Mouse (Mus musculus) lung, adult 2 months (tissue): ENCODE data around the gene Mfsd12. TPM values are rescaled to one million over a fixed set of nuclear protein-coding genes. Genes with fewer than 3 reads are reported as not detected.
A peak's percentile ranks its signal among the peaks of the same experiment; 100 is the strongest.

ENCODE experiments used
- DNase-seq: peaks from one replicate; pipeline ENCODE4 v3.0.0; 2022
- H3K4me1 ChIP-seq: fragments of 200-500 bp; 2 replicates; pipeline ENCODE4 v1.6.1; 2011; ENCODE audit warnings: low read length; ENCODE audit not compliant: control insufficient read depth, insufficient read depth
- H3K4me3 ChIP-seq: fragments of 200-500 bp; replicated peaks from 2 replicates; pipeline ENCODE3; 2011; ENCODE audit warnings: low read depth, mild to moderate bottlenecking, control low read depth, low read length; ENCODE audit errors: extremely low read depth
- CTCF ChIP-seq: fragments of 200-500 bp; IDR thresholded peaks from 2 replicates; pipeline ENCODE4 v1.5.1; 2011; ENCODE audit warnings: mild to moderate bottlenecking, low read length, control low read depth; ENCODE audit not compliant: insufficient read depth
- POLR2A ChIP-seq: fragments of 200-500 bp; IDR thresholded peaks from 2 replicates; pipeline ENCODE4 v1.6.1; 2011; ENCODE audit warnings: low read depth, mild to moderate bottlenecking, control low read depth, low read length, borderline replicate concordance; ENCODE audit errors: extremely low read depth
- WGBS: fragments of 180-500 bp; shearing (Covaris S2); methylation state at CpG from one replicate; pipeline ENCODE4 v1.1.7; 2018; 5-methylcytosine and 5-hydroxymethylcytosine counted together
- polyA plus RNA-seq: library from polyadenylated mRNA; depleted of rRNA; stranded (reverse); fragments of >200 nt; gene quantifications from 2 replicates; pipeline ENCODE4 v1.2.3, GENCODE M21; 2012; rRNA removed

Mfsd12 gene
- polyA plus RNA-seq, 1 experiment, result 33.3 TPM

GRCm38 (mm10) chr10:81410981-81411380 lies 53.7 kb downstream of the Mfsd12 start:
- H3K4me3 ChIP-seq, result no peak overlapping the region
- WGBS, result 36% methylated on average over 9 of the region's 9 CpGs
- DNase-seq, result no peak
- TF ChIP-seq CTCF (no peak), POLR2A (no peak; the same call in 1 of the 2 replicates)
- peaks cover 87% of the 10 kb centered on the region for H3K4me1 ChIP-seq

DNA sequence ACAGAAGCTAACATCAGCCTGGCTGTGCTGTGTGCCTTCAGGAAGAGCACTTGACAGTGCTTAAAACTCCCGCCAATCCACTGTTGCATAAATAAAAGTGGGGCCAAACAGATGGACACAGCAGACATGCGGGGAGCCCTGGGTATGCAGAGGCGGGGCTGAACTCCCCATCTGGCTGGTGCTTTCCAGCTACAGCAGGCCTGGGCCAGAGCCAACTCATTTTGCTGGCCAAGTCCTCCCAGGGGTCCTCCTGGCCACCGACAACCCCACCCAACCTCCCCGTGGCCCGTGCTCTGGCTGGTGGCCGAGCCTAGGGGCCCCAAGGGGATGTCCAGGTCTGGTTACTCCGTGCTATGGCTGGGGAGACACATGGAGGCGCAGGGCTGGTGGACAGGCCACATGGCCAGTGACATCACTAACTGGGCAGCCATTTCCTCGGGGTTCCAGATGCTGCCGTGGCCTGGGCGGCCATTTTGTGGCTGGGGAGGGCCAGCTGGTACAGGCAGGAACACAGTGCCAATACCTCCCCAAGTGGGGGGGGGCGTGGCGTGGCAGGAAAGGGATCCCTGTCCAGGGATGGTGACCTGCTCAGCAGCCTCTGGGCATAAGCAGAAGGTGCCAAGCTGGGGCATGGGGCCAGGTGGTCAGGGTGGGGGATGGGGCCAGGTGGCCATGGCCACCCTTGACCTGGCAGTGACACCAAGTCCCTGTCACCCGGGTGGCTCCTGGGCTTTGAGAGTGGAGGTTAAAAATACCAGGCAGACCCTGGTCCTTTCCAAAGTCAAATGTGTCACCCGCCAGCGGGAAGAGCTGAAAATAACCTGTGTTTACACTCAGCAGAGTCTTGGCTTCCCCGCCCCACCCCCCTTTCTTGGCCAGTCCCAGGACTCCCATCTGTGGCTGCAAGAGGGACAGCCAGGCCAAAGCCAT lies 54.4 kb downstream of the Mfsd12 start:
- Histone ChIP-seq H3K4me3 (no peak overlapping the region), H3K4me1 (peaks cover 90% of the 10 kb centered on the region)
- WGBS, result 15% methylated on average over 18 of the region's 18 CpGs
- DNase-seq, result peak; percentile 80
- TF ChIP-seq POLR2A (peak; percentile 28; the same call in 1 of the 2 replicates), CTCF (no peak)

DNA sequence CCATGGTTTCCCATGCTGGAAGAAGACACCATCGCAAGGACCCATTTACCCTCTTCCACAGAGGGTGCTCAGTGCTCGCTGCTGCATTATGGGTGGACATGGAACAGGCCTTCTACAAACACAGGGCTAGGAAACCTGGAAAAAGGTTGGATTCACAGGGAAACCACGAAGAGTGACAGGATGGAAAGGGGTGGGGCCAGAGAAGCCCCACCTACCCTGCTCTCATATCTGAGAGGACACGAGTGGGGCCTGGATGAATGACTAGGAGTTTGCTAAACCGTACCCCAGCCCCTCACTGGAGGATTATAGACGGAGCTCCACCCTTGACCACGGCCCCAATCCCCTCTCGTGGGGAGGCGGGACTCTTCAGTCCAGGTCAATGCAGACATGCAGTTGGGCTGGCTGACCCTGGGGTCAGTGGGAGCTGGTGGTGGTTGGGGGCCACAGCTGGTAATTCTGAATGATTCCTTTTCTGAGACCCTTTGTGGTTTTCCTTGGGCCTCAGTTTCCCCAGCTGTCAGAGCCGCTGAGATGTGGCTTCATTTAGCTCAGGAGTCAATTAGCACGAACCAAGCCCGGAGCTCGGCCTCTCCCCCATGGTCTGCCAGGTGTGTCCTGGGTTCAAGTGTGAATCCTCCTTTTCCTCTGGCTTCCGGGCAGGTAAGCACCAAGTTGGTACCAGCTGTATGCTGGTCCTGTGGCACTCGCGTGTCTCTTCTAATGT lies 55.5 kb downstream of the Mfsd12 start:
- TF ChIP-seq POLR2A (no peak), CTCF (no peak)
- H3K4me1 ChIP-seq, result peaks cover 91% of the 10 kb centered on the region
- H3K4me3 ChIP-seq, result no peak overlapping the region
- DNase-seq, result no peak
- 57% methylated on average over 16 of the region's 16 CpGs for WGBS

- Histone ChIP-seq H3K4me1 (peaks cover 87% of the 10 kb centered on the region), H3K4me3 (peak overlapping the region; percentile 38)
- peak; percentile 90 for DNase-seq
- 22% methylated on average over 26 of the region's 26 CpGs for WGBS
- TF ChIP-seq POLR2A (peak; percentile 73; the same call in 1 of the 2 replicates), CTCF (no peak)
Observed at GRCm38 (mm10) chr10:81413310-81414261, 56.3 kb downstream of the Mfsd12 start.

DNA sequence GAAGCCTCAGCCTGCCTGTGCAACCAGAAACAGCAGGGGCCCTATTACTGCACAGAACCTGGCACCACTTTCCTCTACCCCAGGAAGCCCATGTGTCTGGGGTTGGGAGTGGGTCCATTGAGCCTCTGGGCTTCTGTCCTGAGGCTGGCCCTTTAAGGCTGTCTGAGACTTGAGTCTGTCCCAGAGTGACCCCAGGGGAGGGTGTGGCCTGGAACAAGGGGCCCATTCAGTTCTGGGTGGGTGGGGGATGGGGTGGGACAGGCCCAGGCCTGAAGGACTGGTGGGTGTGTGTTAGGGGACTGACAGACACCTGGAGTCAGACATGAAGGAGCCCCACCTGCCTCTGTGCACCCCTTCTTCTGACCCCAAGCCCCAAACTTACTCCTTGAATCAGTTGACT lies 57.4 kb downstream of the Mfsd12 start:
- H3K4me3 ChIP-seq, result no peak overlapping the region
- DNase-seq, result peak; percentile 55
- TF ChIP-seq CTCF (no peak), POLR2A (no peak)
- peaks cover 84% of the 10 kb centered on the region for H3K4me1 ChIP-seq

DNA sequence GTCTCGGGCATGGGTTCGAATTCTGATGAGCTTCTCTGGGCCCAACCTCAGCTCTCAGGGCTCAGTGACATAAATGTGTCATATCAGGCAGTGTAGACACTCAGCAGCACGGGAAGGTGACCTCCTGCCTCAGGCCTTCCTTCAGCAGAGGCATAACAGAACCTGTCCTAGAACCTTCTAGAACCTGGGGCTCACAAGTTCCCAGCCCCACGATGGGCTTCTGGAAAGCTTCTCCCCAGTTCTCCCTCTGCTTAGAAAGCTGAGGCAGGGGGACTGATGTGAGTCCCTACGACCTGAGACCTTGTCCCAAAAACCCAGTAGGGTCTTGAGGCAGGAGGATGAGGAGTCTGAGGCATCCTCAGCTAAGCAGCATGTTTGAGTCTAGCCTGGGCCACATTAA lies 57.9 kb downstream of the Mfsd12 start:
- 66% methylated on average over 5 of the region's 5 CpGs for WGBS
- DNase-seq, result no peak
- Histone ChIP-seq H3K4me1 (peaks cover 86% of the 10 kb centered on the region), H3K4me3 (no peak overlapping the region)
- TF ChIP-seq CTCF, result no peak
- no peak for TF ChIP-seq POLR2A

Other genes starting within 250 kb of the Mfsd12 start
- gene Zbtb7a, start 222.3 kb upstream of the Mfsd12 start, polyA plus RNA-seq, result 66.7 and 83.6 TPM in 2 replicates
- gene Pias4, start 189.6 kb upstream of the Mfsd12 start, polyA plus RNA-seq, result 33.0 and 40.0 TPM in 2 replicates
- 1,377 and 1,420 TPM in 2 replicates for gene Eef2, start 180.9 kb upstream of the Mfsd12 start, polyA plus RNA-seq
- gene Dapk3, start 174.5 kb upstream of the Mfsd12 start, polyA plus RNA-seq, result 70.4 and 73.5 TPM in 2 replicates
- gene 4930442H23Rik, start 173.6 kb upstream of the Mfsd12 start, polyA plus RNA-seq, result not detected in 2 replicates
- 0.28 and 0.59 TPM in 2 replicates for gene Nmrk2, start 155.4 kb upstream of the Mfsd12 start, polyA plus RNA-seq
- gene Atcay, start 126.7 kb upstream of the Mfsd12 start, polyA plus RNA-seq, result 0.08 and 0.20 TPM in 2 replicates
- gene Zfr2, start 124.3 kb upstream of the Mfsd12 start, polyA plus RNA-seq, result 8.9 and 10.0 TPM in 2 replicates
- gene Matk, start 104.6 kb upstream of the Mfsd12 start, polyA plus RNA-seq, result 2.7 and 3.3 TPM in 2 replicates
- 60.1 and 87.9 TPM in 2 replicates for gene Mrpl54, start 90.6 kb upstream of the Mfsd12 start, polyA plus RNA-seq
- 86.4 and 104 TPM in 2 replicates for gene Apba3, start 90.5 kb upstream of the Mfsd12 start, polyA plus RNA-seq
- gene Tjp3, start 65.9 kb upstream of the Mfsd12 start, polyA plus RNA-seq, result 27.6 and 27.7 TPM in 2 replicates
- gene Pip5k1c, start 64.5 kb upstream of the Mfsd12 start, polyA plus RNA-seq, result 103 and 104 TPM in 2 replicates
- gene Cactin, start 36.4 kb upstream of the Mfsd12 start, polyA plus RNA-seq, result 30.5 and 36.7 TPM in 2 replicates
- gene Tbxa2r, start 28.8 kb upstream of the Mfsd12 start, polyA plus RNA-seq, result 39.9 and 44.0 TPM in 2 replicates
- 10.3 and 11.2 TPM in 2 replicates for gene Gipc3, start 14.2 kb upstream of the Mfsd12 start, polyA plus RNA-seq
- gene Hmg20b, start 7.0 kb upstream of the Mfsd12 start, polyA plus RNA-seq, result 106 and 134 TPM in 2 replicates
- 21.9 and 25.8 TPM in 2 replicates for gene 4930404N11Rik, start 8.3 kb downstream of the Mfsd12 start, polyA plus RNA-seq
- gene Fzr1, start 21.0 kb downstream of the Mfsd12 start, polyA plus RNA-seq, result 59.3 and 61.8 TPM in 2 replicates
- 79.2 and 83.4 TPM in 2 replicates for gene Dohh, start 26.9 kb downstream of the Mfsd12 start, polyA plus RNA-seq
- gene Gm48551, start 27.0 kb downstream of the Mfsd12 start, polyA plus RNA-seq, result 3.7 and 6.3 TPM in 2 replicates
- gene Gm48552, start 31.5 kb downstream of the Mfsd12 start, polyA plus RNA-seq, result 3.6 and 5.9 TPM in 2 replicates
- gene Smim24, start 35.6 kb downstream of the Mfsd12 start, polyA plus RNA-seq, result 8.8 and 10.1 TPM in 2 replicates
- 89.6 and 103 TPM in 2 replicates for gene Nfic, start 98.1 kb downstream of the Mfsd12 start, polyA plus RNA-seq
- gene Celf5, start 125.2 kb downstream of the Mfsd12 start, polyA plus RNA-seq, result 0.92 and 1.1 TPM in 2 replicates
- 197 and 203 TPM in 2 replicates for gene Ncln, start 138.9 kb downstream of the Mfsd12 start, polyA plus RNA-seq
- gene S1pr4, start 142.6 kb downstream of the Mfsd12 start, polyA plus RNA-seq, result 40.3 and 47.5 TPM in 2 replicates
- gene Gna15, start 166.7 kb downstream of the Mfsd12 start, polyA plus RNA-seq, result 8.5 and 9.5 TPM in 2 replicates
- gene Gna11, start 187.7 kb downstream of the Mfsd12 start, polyA plus RNA-seq, result 114 and 117 TPM in 2 replicates
- gene Aes, start 202.0 kb downstream of the Mfsd12 start, polyA plus RNA-seq, result 1,275 and 1,423 TPM in 2 replicates
- 164 and 218 TPM in 2 replicates for gene Tle2, start 217.1 kb downstream of the Mfsd12 start, polyA plus RNA-seq
- 33.3 and 41.6 TPM in 2 replicates for gene Tle6, start 243.6 kb downstream of the Mfsd12 start, polyA plus RNA-seq
- 0.57 and 1.1 TPM in 2 replicates for gene BC025920, start 248.8 kb downstream of the Mfsd12 start, polyA plus RNA-seq